Comparison of ENCODE assay signal across 10 mouse cellular contexts in genomic region chr13:45319646-45320045, GRCm38 (mm10).
"Had no signal": no experiment of that assay in that cellular context is flagged by ENCODE, and none has a peak within 500 bp of the region (broad histone marks: within the 10 kb centered on the region; RNA-seq: fewer than 3 reads in every experiment).

No protein-coding gene starts in this region.

- DNase-seq: gastrocnemius, postnatal 14 days; gastrocnemius, postnatal 36 days; heart, adult 18-20 months; heart, postnatal 10 days; heart, postnatal 36 days; kidney, adult 18-20 months; kidney, adult 8-10 months; kidney, postnatal 10 days; kidney, postnatal 4 days; left cerebral cortex, postnatal 4 days had no signal
